Mouse (Mus musculus) lung, postnatal 0 days (tissue): Measurements from ENCODE around the gene Ecsit.

ENCODE experiments used
- CTCF ChIP-seq: IDR thresholded peaks from 2 replicates; pipeline ENCODE4 v1.5.1; 2016; ENCODE audit warnings: antibody characterized with exemption, mild to moderate bottlenecking
- EP300 ChIP-seq: IDR thresholded peaks from 2 replicates; pipeline ENCODE4 v1.6.1; 2016; ENCODE audit warnings: antibody characterized with exemption, mild to moderate bottlenecking, control low read depth

GRCm38 (mm10) chr9:22054411-22055076, 30.7 kb downstream of the Ecsit start:
- TF ChIP-seq CTCF (peak; percentile 68), EP300 (no peak)
